Comparison of ENCODE assay signal across 8 mouse cellular contexts in the genomic region with DNA sequence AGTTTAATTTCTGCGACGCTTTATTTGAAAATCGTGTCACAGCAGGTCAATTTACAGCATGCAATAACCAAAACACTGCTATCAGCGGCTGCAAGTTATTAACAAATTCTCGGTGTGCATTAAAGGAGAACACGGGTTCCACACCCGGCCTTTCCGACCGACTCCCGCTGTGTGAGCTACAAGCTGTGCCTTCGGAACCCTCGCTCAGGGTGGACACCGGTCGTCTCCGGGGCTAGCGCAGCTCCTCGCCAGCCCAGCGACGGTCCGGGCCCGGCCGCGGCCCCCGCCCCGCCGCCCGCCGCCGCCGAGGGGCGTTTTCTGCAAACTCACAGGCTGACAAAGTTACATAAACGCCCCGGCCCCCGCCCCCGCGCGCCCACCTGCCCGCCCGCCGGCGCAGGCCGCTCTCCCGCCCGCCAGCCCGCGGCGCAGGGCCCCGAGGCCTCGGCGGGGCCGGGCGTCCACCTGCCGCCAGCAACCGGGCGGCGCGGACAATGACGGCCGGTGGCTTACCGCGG. TPM values are rescaled to one million over a fixed set of nuclear protein-coding genes. Genes with fewer than 3 reads are reported as not detected.
DNase-seq lines count a peak whose midpoint lies in the region; ATAC-seq and TF ChIP-seq lines count a peak whose summit lies in the region.

No protein-coding gene starts in this region.

- H3K4me3 ChIP-seq in intestine, embryonic 16.5 days (ENCODE audit: low read length): peak overlapping the region; percentile 89
- peak overlapping the region; percentile 85 for H3K4me3 ChIP-seq in limb, embryonic 15.5 days
- H3K4me3 ChIP-seq in myocyte: peak overlapping the region; percentile 68

- intact Hi-C loops in gastrocnemius, postnatal 14 days (cut with DNase I; ENCODE audit: low total_unique reads): loop anchor here (5.0 kb wide), 1 partner anchor 42 kb away; no protein-coding TSS in a partner anchor

- peak overlapping the region; percentile 65 for H3K4me2 ChIP-seq in intestine, embryonic 16.5 days (ENCODE audit: low read depth, low read length)
- H3K4me2 ChIP-seq in limb, embryonic 15.5 days: peak overlapping the region; percentile 61
- peak overlapping the region; percentile 72 for H3K4me2 ChIP-seq in myocyte (ENCODE audit: low read depth)

- ATAC-seq in intestine, embryonic 16.5 days: no peak
- no peak for ATAC-seq in limb, embryonic 15.5 days (ENCODE audit: insufficient number of reproducible peaks, low FRiP score, low TSS enrichment, low read depth)

- peaks cover 49% of the 10 kb centered on the region for H3K79me2 ChIP-seq in myocyte (ENCODE audit: control insufficient read depth, insufficient read depth)

- TF ChIP-seq POLR2A in myocyte (IDR thresholded peaks at IDR 0.05; ENCODE audit: insufficient read length, low read depth): no peak

- H3K27ac ChIP-seq in intestine, embryonic 16.5 days (ENCODE audit: low read length): peak overlapping the region; percentile 91
- H3K27ac ChIP-seq in limb, embryonic 15.5 days: peak overlapping the region; percentile 93

- DNase-seq in embryo, embryonic 10 days (ENCODE audit: low spot score): peak; percentile 42
- DNase-seq in embryo, embryonic 11 days: no peak
- DNase-seq in cerebellum, adult 9-10 months: peak; percentile 71
- peak; percentile 61 for DNase-seq in gastrocnemius, postnatal 14 days
- peak; percentile 78 for DNase-seq in testis, postnatal 10 days (ENCODE audit: low spot score)

- peaks cover 16% of the 10 kb centered on the region for H3K4me1 ChIP-seq in intestine, embryonic 16.5 days (ENCODE audit: control insufficient read depth, insufficient read depth, low read length)
- peaks cover 30% of the 10 kb centered on the region for H3K4me1 ChIP-seq in limb, embryonic 15.5 days

- peak overlapping the region; percentile 88 for H3ac ChIP-seq in myocyte (ENCODE audit: control insufficient read depth, insufficient read length)

- WGBS in intestine, embryonic 16.5 days: 1% methylated on average over 54 of the region's 61 CpGs
- whole genome bisulfite sequencing in limb, embryonic 15.5 days: under 1% methylated on average over 49 of the region's 61 CpGs

- H3K27me3 ChIP-seq in intestine, embryonic 16.5 days (replicated peaks; ENCODE audit: control insufficient read depth, insufficient read depth, low read length): no peaks in the 10 kb centered on the region
- H3K27me3 ChIP-seq in limb, embryonic 15.5 days: no peaks in the 10 kb centered on the region
- H3K27me3 ChIP-seq in myocyte (ENCODE audit: control insufficient read depth, insufficient read depth, insufficient read length): no peaks in the 10 kb centered on the region

- H3K9me3 ChIP-seq in intestine, embryonic 16.5 days (ENCODE audit: control insufficient read depth, low read length): no peaks in the 10 kb centered on the region
- no peaks in the 10 kb centered on the region for H3K9me3 ChIP-seq in limb, embryonic 15.5 days

- H3K36me3 ChIP-seq in intestine, embryonic 16.5 days (ENCODE audit: control insufficient read depth, insufficient read depth, low read length): no peaks in the 10 kb centered on the region
- no peaks in the 10 kb centered on the region for H3K36me3 ChIP-seq in limb, embryonic 15.5 days
- H3K36me3 ChIP-seq in myocyte (ENCODE audit: control insufficient read depth, insufficient read depth): no peaks in the 10 kb centered on the region

- peak overlapping the region; percentile 87 for H3K9ac ChIP-seq in intestine, embryonic 16.5 days (ENCODE audit: low read depth, low read length)
- H3K9ac ChIP-seq in limb, embryonic 15.5 days: peak overlapping the region; percentile 87

TF ChIP-seq in myocyte, 11 proteins besides CTCF, POLR2A, EP300 and RAD21:
- TF ChIP-seq MYOD1 (IDR thresholded peaks at IDR 0.05; ENCODE audit: control insufficient read depth in 1 of 3, insufficient read length in 2 of 3, low read depth in 2 of 3): peak in 1 of 3 experiments; percentile 38
- no peak for TF ChIP-seq CEBPB (IDR thresholded peaks at IDR 0.05; ENCODE audit: insufficient read depth, poor library complexity, severe bottlenecking)
TF ChIP-seq in myocyte: peak in this region for 1.

RNA-seq across cellular contexts. Expression of a gene that starts 16.0 kb away (rescaled TPM):
- total RNA-seq in gastrocnemius, postnatal 14 days (2021): 10 to 100 TPM; 38.8 to 40.8 TPM
- polyA plus RNA-seq in intestine, embryonic 16.5 days (2015; fragmentation: Nextera tagmentation; extraction: Ambion mirVana): 11.3 and 11.6 TPM in 2 replicates
- 22.4 and 24.1 TPM in 2 replicates for polyA plus RNA-seq in limb, embryonic 15.5 days (2015; fragmentation: Nextera tagmentation; extraction: Ambion mirVana)
- 21.2 TPM for polyA plus RNA-seq in myocyte (2012; fragmentation: generic; extraction: Trizol)
